Mouse (Mus musculus): ENCODE results near the gene Armt1.

GRCm38 (mm10) chr10:4430826-4431225 lies 1.4 kb upstream of the Armt1 start:
- TF ChIP-seq CTCF (IDR thresholded peaks at IDR 0.05) (no peak), EP300 (IDR thresholded peaks at IDR 0.05) (no peak)
